Mouse (Mus musculus) splenic B cell, adult 2 months (primary cell): ENCODE results near the gene Pax4.
A peak's percentile ranks its signal among the peaks of the same experiment; 100 is the strongest.

Source experiments
- DNase-seq: peaks from one replicate; pipeline ENCODE4 v3.0.0-alpha.2; 2011; ENCODE audit warnings: low read depth, low spot score
- H3K27me3 ChIP-seq: 2 replicates; pipeline ENCODE4 v1.6.1; 2012; ENCODE audit warnings: mild to moderate bottlenecking, low read length, moderate library complexity, mixed read lengths; ENCODE audit not compliant: control insufficient read depth, poor library complexity, insufficient read depth, severe bottlenecking
- H3K36me3 ChIP-seq: 2 replicates; pipeline ENCODE4 v1.6.1; 2012; ENCODE audit warnings: mild to moderate bottlenecking, low read length, moderate library complexity, mixed read lengths; ENCODE audit not compliant: control insufficient read depth, poor library complexity, insufficient read depth, severe bottlenecking

Pax4 gene

GRCm38 (mm10) chr6:28425019-28425418, 24.1 kb downstream of the Pax4 start:
- H3K27me3 ChIP-seq = no peaks in the 10 kb centered on the region; the same call in 1 of the 2 replicates
- DNase-seq = no peak
- no peaks in the 10 kb centered on the region for H3K36me3 ChIP-seq

- DNase-seq = no peak
- Histone ChIP-seq H3K27me3 (no peaks in the 10 kb centered on the region; the same call in 1 of the 2 replicates), H3K36me3 (no peaks in the 10 kb centered on the region)
Observed at GRCm38 (mm10) chr6:28423767-28424695, 25.1 kb downstream of the Pax4 start.

GRCm38 (mm10) chr6:28423313-28423712, 25.8 kb downstream of the Pax4 start, which contains the start of gene Arf5:
Gene Arf5, plus strand, starts transcription at chr6:28423560.
- DNase-seq = peak; percentile 91
- Histone ChIP-seq H3K27me3 (no peaks in the 10 kb centered on the region; the same call in 1 of the 2 replicates), H3K36me3 (peaks cover 3% of the 10 kb centered on the region)

DNA sequence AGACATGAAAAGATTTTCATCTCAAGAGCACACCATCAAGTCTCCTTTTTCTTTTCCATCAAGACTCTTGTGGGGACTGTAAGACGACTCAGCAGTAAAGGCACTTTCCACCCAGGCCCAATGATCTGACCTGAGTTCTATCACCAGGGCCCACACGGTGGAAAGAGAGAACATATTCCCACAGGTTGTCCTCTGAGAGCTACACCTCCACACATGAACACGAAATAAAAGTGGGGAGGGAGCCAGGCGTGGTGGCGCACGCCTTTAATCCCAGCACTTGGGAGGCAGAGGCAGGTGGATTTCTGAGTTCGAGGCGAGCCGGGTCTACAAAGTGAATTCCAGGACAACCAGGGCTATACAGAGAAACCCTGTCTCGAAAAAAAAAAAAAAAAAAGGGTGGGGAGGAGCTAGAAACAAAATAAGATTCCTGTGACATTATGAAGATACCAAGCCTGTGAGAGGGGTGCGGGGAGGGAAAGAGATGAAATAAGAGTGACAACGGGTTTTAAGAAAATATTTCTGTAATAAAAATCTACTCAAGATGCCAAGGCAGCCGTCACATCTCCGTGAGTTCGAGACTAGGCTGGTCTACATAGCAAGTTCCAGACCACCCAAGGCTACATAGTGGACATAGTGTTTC, 26.4 kb downstream of the Pax4 start:
- no peaks in the 10 kb centered on the region; the same call in 1 of the 2 replicates for H3K27me3 ChIP-seq
- H3K36me3 ChIP-seq = peaks cover 8% of the 10 kb centered on the region
- no peak for DNase-seq

- DNase-seq = peak; percentile 97
Observed at GRCm38 (mm10) chr6:28421469-28422000, 27.6 kb downstream of the Pax4 start.

GRCm38 (mm10) chr6:28420865-28421264, 28.3 kb downstream of the Pax4 start:
- no peaks in the 10 kb centered on the region; the same call in 1 of the 2 replicates for H3K27me3 ChIP-seq
- no peak for DNase-seq
- peaks cover 11% of the 10 kb centered on the region for H3K36me3 ChIP-seq

More at GRCm38 (mm10) chr6:28421469-28422000, 27.6 kb downstream of the Pax4 start:
- Histone ChIP-seq H3K27me3 (no peaks in the 10 kb centered on the region; the same call in 1 of the 2 replicates), H3K36me3 (peaks cover 11% of the 10 kb centered on the region)

- no peak for DNase-seq
Observed at GRCm38 (mm10) chr6:28420361-28420760, 28.8 kb downstream of the Pax4 start.

GRCm38 (mm10) chr6:28419673-28420072, 29.5 kb downstream of the Pax4 start:
- no peaks in the 10 kb centered on the region; the same call in 1 of the 2 replicates for H3K27me3 ChIP-seq
- H3K36me3 ChIP-seq = peaks cover 11% of the 10 kb centered on the region
- no peak for DNase-seq

More at GRCm38 (mm10) chr6:28420361-28420760, 28.8 kb downstream of the Pax4 start:
- Histone ChIP-seq H3K27me3 (no peaks in the 10 kb centered on the region; the same call in 1 of the 2 replicates), H3K36me3 (peaks cover 11% of the 10 kb centered on the region)

DNA sequence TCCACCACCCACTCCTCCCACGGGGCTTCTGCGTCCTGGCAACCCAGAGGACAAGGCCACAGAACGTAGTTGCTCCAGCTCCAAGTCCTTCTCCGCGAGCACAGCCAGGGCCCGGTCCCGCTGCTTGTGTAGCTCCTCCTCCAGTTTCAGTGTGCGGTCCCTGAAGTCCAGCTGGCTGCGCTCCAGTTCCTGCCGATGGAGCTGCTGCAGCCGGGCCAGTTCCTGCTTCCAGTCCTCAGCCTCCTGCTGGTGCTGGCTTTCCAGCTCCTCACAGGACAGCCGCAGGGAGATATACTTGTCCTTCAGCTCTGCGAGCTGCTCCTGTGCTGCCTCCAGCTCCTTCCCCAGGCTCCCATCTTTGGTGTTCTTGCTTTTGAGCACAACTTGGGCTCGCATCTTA, 30.7 kb downstream of the Pax4 start:
- Histone ChIP-seq H3K36me3 (peaks cover 11% of the 10 kb centered on the region), H3K27me3 (no peaks in the 10 kb centered on the region)
- no peak for DNase-seq

DNA sequence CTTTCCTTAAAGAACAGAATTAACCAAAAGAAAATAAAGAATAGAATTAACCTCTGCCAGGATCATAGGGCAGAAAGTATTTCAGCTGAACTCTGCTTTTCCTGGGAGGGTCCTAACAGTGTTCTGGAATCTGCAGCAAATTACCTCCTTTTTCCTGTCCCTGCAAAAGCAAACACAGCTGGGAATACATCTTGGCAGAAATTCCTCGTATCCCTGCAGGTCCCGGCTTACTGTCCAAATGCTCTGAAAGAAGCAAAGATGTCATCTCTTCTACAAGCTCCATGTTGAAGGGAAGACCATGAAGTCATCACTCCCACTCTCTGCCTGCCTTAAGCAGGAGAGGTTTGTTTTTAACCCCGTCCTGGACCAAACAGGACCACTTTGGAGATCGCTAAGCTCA, 32.2 kb downstream of the Pax4 start:
- H3K27me3 ChIP-seq = no peaks in the 10 kb centered on the region
- H3K36me3 ChIP-seq = peaks cover 11% of the 10 kb centered on the region
- DNase-seq = no peak

DNA sequence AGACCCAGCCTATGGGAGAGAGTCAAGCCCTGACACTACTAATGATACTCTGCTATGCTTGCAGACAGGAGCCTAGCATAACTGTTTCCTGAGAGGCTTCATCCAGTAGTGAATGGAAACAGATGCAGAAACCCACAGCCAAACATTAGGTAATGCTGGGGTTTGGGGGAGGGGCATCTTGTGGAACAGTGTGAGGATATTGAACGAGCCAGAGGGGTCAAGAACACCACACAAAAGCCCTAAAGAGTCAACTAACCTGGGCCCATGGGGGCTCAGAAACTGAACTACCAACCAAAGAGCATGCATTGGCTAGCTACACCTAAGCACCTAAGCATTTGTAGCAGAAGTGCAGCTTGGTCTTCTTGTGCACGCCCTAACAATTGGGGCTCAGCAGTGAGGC, 37.9 kb downstream of the Pax4 start:
- no peaks in the 10 kb centered on the region for H3K27me3 ChIP-seq
- H3K36me3 ChIP-seq = no peaks in the 10 kb centered on the region
- DNase-seq = no peak

DNA sequence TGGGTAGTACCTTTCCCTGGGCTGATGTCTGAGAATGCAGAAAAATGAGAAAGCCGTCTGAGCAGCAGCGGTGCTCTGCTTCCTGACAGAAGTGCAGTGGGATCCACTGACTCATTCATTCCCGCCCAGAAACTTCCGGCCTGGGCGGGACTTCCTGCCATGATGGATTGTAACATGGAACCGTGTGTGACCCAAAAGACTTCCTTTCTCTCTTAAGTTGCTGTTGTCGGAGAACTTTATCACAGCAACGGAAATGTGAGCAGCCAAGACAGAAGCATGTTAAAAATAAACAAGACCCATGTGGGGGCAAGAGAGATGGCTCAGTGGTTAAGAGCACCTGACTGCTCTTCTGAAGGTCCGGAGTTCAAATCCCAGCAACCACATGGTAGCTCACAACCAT, 39.1 kb downstream of the Pax4 start:
- DNase-seq = no peak
- Histone ChIP-seq H3K36me3 (no peaks in the 10 kb centered on the region), H3K27me3 (no peaks in the 10 kb centered on the region)

GRCm38 (mm10) chr6:28399791-28400190, 49.4 kb downstream of the Pax4 start:
- H3K36me3 ChIP-seq = no peaks in the 10 kb centered on the region
- DNase-seq = peak; percentile 49
- no peaks in the 10 kb centered on the region for H3K27me3 ChIP-seq

DNA sequence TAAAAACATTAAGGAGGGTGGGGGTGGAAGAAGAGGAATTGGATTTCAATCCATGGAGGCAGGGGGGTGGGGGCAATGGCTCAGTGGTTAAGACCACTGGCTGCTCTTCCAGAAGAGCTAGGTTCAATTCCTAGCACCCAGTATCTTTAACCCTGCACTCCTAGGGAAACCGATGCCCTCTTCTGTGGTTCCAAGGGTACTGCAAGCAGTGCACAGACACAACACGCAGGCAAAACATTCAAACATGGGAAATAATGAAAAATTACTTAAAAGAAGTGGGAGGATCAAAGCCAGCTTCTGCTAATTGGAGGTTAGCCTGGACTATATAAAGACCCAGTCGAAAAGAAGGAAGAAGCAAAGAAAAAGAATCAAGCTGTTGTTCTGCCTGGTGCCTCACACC, 50.4 kb downstream of the Pax4 start:
- no peak for DNase-seq
- Histone ChIP-seq H3K27me3 (no peaks in the 10 kb centered on the region), H3K36me3 (no peaks in the 10 kb centered on the region)
